Mouse (Mus musculus): ENCODE measurements around the gene A530084C06Rik. TPM values are rescaled to one million over a fixed set of nuclear protein-coding genes. Genes with fewer than 3 reads are reported as not detected.
A peak's percentile ranks its signal among the peaks of the same experiment; 100 is the strongest.

A530084C06Rik gene
- polyA plus RNA-seq, 1 experiment: 0.56 TPM

- Histone ChIP-seq H3K27me3 (ENCODE audit: control insufficient read depth, insufficient read depth, low read length) (peaks cover 15% of the 10 kb centered on the region), H3K4me1 (ENCODE audit: control insufficient read depth, insufficient read depth, insufficient read length, low read length) (peaks cover 6% of the 10 kb centered on the region), H3K27ac (ENCODE audit: insufficient read depth, low read depth, low read length) (peak overlapping the region; percentile 12; the same call in 1 of the 2 replicates), H3K36me3 (ENCODE audit: control insufficient read depth, insufficient read depth, low read length) (no peaks in the 10 kb centered on the region), H3K4me3 (ENCODE audit: low read depth, low read length) (peak overlapping the region; percentile 80)
- peak; percentile 72; the same call in 1 of the 2 replicates for TF ChIP-seq CTCF (IDR thresholded peaks at IDR 0.05; ENCODE audit: extremely low read depth, insufficient read length, insufficient replicate concordance, low read depth, low read length)
- TF ChIP-seq POLR2A (IDR thresholded peaks at IDR 0.05; ENCODE audit: low read depth, low read length): no peak
- WGBS: under 1% methylated on average over 92 of the region's 92 CpGs
Observed at GRCm38 (mm10) chr13:31559419-31560144, 449 bp upstream of the A530084C06Rik start.

GRCm38 (mm10) chr13:31557768-31558520, 1.2 kb downstream of the A530084C06Rik start:
- Histone ChIP-seq H3K27me3 (ENCODE audit: control insufficient read depth, insufficient read depth, low read length) (peaks cover 12% of the 10 kb centered on the region), H3K36me3 (ENCODE audit: control insufficient read depth, insufficient read depth, low read length) (no peaks in the 10 kb centered on the region), H3K27ac (ENCODE audit: insufficient read depth, low read depth, low read length) (peak overlapping the region; percentile 3; the same call in 1 of the 2 replicates), H3K4me3 (ENCODE audit: low read depth, low read length) (peak overlapping the region; percentile 80), H3K4me1 (ENCODE audit: control insufficient read depth, insufficient read depth, insufficient read length, low read length) (peaks cover 6% of the 10 kb centered on the region)
- peak; percentile 38; the same call in 1 of the 2 replicates for TF ChIP-seq POLR2A (IDR thresholded peaks at IDR 0.05; ENCODE audit: low read depth, low read length)
- TF ChIP-seq CTCF (IDR thresholded peaks at IDR 0.05; ENCODE audit: extremely low read depth, insufficient read length, insufficient replicate concordance, low read depth, low read length): no peak
- WGBS: under 1% methylated on average over 73 of the region's 73 CpGs

DNA sequence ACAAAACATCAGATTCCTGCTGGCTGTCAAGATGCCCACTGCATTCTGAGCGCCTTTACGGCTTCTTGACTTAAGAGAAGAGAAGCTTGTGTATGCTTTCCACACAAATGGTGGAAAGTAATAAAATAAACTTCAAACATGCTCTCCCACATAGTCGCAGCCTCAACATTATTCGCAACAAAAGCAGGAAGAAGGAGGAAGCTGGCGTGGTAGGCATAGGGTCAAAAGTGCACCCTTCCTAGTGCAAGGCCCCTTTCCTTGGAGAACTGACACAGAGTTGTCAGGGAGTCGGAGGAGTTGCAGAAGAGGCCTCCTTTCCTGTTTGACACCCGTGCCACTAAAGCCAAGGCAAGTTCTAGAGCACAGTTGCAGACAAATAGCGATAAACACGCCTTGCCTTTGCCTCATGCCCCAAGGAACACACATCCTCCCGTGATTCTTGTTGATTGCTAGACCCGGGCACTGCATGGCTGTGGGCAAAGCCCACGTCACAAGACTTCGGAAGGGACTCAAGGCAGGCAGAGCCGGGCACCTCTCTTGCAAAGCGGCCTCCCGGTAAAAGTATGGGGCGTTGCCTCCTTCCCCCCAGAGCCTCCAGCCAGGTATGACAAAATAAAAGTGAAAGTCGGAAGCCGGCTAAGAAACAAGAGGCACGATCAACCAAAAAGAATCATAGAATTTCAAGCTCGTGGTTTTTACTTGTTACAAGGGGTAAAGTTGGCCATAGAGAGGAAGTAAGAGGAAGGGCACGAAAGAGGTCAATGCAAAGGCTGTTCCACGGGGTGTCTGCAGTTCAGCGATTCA, 2.0 kb downstream of the A530084C06Rik start:
- peaks cover 12% of the 10 kb centered on the region for H3K27me3 ChIP-seq (ENCODE audit: control insufficient read depth, insufficient read depth, low read length)
- WGBS: 13% methylated on average over 24 of the region's 24 CpGs

DNA sequence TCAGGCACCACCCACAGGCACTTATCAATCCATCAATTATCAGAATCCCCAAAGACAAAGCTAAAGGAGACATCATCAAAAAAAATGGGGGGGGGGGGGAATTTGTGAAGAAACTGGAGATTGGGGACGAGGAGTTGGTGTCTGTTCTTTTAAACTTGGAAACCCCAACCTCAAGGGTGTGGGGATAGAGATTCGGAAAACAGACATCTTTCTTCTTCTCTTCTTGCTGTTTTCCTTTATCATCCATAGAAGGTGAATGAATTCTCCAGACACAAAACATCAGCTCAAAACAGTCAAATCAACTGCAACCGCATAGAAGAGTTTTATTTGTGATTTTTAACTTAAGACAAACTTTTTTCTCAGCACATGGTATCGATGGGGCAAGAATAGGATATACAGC, 3.3 kb downstream of the A530084C06Rik start, which contains the start of gene Foxq1:
TSS of gene Foxq1 (plus strand) at position 301 of the 400 bp plus-strand sequence.
- peaks cover 12% of the 10 kb centered on the region for H3K27me3 ChIP-seq (ENCODE audit: control insufficient read depth, insufficient read depth, low read length)
- TF ChIP-seq CTCF (IDR thresholded peaks at IDR 0.05; ENCODE audit: extremely low read depth, insufficient read length, insufficient replicate concordance, low read depth, low read length): no peak
- TF ChIP-seq POLR2A (IDR thresholded peaks at IDR 0.05; ENCODE audit: low read depth, low read length): no peak
- H3K4me3 ChIP-seq (ENCODE audit: low read depth, low read length): no peak within 1 kb of the TSS
- peaks cover 6% of the 10 kb centered on the region for H3K4me1 ChIP-seq (ENCODE audit: control insufficient read depth, insufficient read depth, insufficient read length, low read length)
- 96% methylated on average over 4 of the region's 4 CpGs for WGBS
- no peaks in the 10 kb centered on the region for H3K36me3 ChIP-seq (ENCODE audit: control insufficient read depth, insufficient read depth, low read length)
- no peak within 1 kb of the TSS for H3K27ac ChIP-seq (ENCODE audit: insufficient read depth, low read depth, low read length)

More for the DNA sequence above, 2.0 kb downstream of the A530084C06Rik start:
- TF ChIP-seq CTCF (IDR thresholded peaks at IDR 0.05; ENCODE audit: extremely low read depth, insufficient read length, insufficient replicate concordance, low read depth, low read length) (no peak), POLR2A (IDR thresholded peaks at IDR 0.05; ENCODE audit: low read depth, low read length) (no peak)
- Histone ChIP-seq H3K27ac (ENCODE audit: insufficient read depth, low read depth, low read length) (peak overlapping the region; percentile 3; the same call in 1 of the 2 replicates), H3K4me3 (ENCODE audit: low read depth, low read length) (peak overlapping the region; percentile 80), H3K36me3 (ENCODE audit: control insufficient read depth, insufficient read depth, low read length) (no peaks in the 10 kb centered on the region), H3K4me1 (ENCODE audit: control insufficient read depth, insufficient read depth, insufficient read length, low read length) (peaks cover 6% of the 10 kb centered on the region)

- Histone ChIP-seq H3K27me3 (ENCODE audit: control insufficient read depth, insufficient read depth, low read length) (no peaks in the 10 kb centered on the region), H3K36me3 (ENCODE audit: control insufficient read depth, insufficient read depth, low read length) (no peaks in the 10 kb centered on the region), H3K27ac (ENCODE audit: insufficient read depth, low read depth, low read length) (no peak overlapping the region; the same call in 1 of the 2 replicates), H3K4me3 (ENCODE audit: low read depth, low read length) (no peak overlapping the region), H3K4me1 (ENCODE audit: control insufficient read depth, insufficient read depth, insufficient read length, low read length) (peaks cover 13% of the 10 kb centered on the region; the same call in 1 of the 2 replicates)
- WGBS: 31% methylated on average over 9 of the region's 9 CpGs
- no peak for TF ChIP-seq CTCF (IDR thresholded peaks at IDR 0.05; ENCODE audit: extremely low read depth, insufficient read length, insufficient replicate concordance, low read depth, low read length)
- TF ChIP-seq POLR2A (IDR thresholded peaks at IDR 0.05; ENCODE audit: low read depth, low read length): no peak
Observed at GRCm38 (mm10) chr13:31547610-31548009, 11.5 kb downstream of the A530084C06Rik start.

GRCm38 (mm10) chr13:31547204-31547603, 11.9 kb downstream of the A530084C06Rik start:
- H3K27ac ChIP-seq (ENCODE audit: insufficient read depth, low read depth, low read length): no peak overlapping the region
- H3K4me3 ChIP-seq (ENCODE audit: low read depth, low read length): no peak overlapping the region
- H3K36me3 ChIP-seq (ENCODE audit: control insufficient read depth, insufficient read depth, low read length): no peaks in the 10 kb centered on the region
- no peaks in the 10 kb centered on the region for H3K27me3 ChIP-seq (ENCODE audit: control insufficient read depth, insufficient read depth, low read length)
- TF ChIP-seq CTCF (IDR thresholded peaks at IDR 0.05; ENCODE audit: extremely low read depth, insufficient read length, insufficient replicate concordance, low read depth, low read length) (no peak), POLR2A (IDR thresholded peaks at IDR 0.05; ENCODE audit: low read depth, low read length) (no peak)
- H3K4me1 ChIP-seq (ENCODE audit: control insufficient read depth, insufficient read depth, insufficient read length, low read length): peaks cover 13% of the 10 kb centered on the region; the same call in 1 of the 2 replicates
- WGBS: 22% methylated on average over 3 of the region's 3 CpGs

Data from small intestine, adult 2 months (tissue).